Mouse (Mus musculus): Measurements from ENCODE around the gene Erp27.

DNA sequence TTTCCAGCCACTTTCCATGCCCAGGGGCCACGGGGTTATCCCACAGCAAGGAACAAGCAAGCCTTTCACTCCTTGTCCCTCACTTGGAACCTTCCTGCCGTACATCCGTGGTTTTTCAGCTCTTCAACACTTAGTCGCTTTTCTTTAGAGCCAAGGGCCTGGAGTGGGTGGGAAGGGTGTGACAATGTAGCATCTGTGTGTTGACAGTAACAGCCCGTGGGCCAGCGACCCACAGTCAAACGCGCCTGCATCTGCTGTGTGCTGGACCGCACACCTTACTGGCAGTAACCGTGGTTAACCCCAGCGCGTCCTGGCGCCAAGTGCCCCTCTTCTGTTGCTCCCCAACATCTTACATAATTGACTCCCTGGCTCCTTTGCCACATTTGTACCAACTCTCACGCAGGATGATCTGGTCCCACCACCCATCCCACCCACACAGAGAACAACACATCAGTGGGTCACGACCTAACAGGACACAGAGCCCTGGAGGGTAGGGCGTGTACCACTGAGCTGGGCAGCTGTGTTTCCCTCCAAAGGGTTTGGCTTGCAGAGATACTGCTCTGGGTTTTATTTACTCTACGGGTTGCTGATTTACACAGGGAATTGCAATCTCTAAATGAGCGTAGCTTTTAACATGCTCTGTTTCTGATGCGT is 15.6 kb downstream of the Erp27 start:
- TF ChIP-seq CTCF (IDR thresholded peaks at IDR 0.05; ENCODE audit: borderline replicate concordance, insufficient read depth, low read length) (no peak), POLR2A (IDR thresholded peaks at IDR 0.05; ENCODE audit: low read depth, low read length) (no peak)

Measured in embryonic fibroblast, embryonic 13.5 days (primary cell).